In genomic region chr5:122764032-122764464, GRCm38 (mm10) we compare ENCODE assay signal across 9 mouse cellular contexts. TPM values are rescaled to one million over a fixed set of nuclear protein-coding genes. Genes with fewer than 3 reads are reported as not detected.
DNase-seq lines count a peak whose midpoint lies in the region; ATAC-seq and TF ChIP-seq lines count a peak whose summit lies in the region.
"Had no signal": no experiment of that assay in that cellular context is flagged by ENCODE, and none has a peak within 500 bp of the region (broad histone marks: within the 10 kb centered on the region; RNA-seq: fewer than 3 reads in every experiment).

No protein-coding gene starts in this region.

- H3K4me1 ChIP-seq in heart, embryonic 10.5 days = peaks cover 29% of the 10 kb centered on the region
- peaks cover 16% of the 10 kb centered on the region for H3K4me1 ChIP-seq in liver, postnatal 0 days (ENCODE audit: insufficient read depth)
- no peaks in the 10 kb centered on the region for H3K4me1 ChIP-seq in limb, embryonic 10.5 days

- TF ChIP-seq EP300 in liver, postnatal 0 days (IDR thresholded peaks at IDR 0.05; ENCODE audit: low read depth) = no peak

- ATAC-seq in liver, postnatal 0 days = no peak
- ATAC-seq in granulocyte monocyte progenitor cell, adult 5-6 weeks (replicated peaks; ENCODE audit: poor library complexity, severe bottlenecking) = no peak

- no peaks in the 10 kb centered on the region; the same call in 1 of the 2 replicates for H3K36me3 ChIP-seq in heart, embryonic 10.5 days
- H3K36me3 ChIP-seq in liver, postnatal 0 days (replicated peaks; ENCODE audit: insufficient read depth, low read length) = peaks cover 8% of the 10 kb centered on the region; the same call in 1 of the 2 replicates
- H3K36me3 ChIP-seq in limb, embryonic 10.5 days = peaks cover 44% of the 10 kb centered on the region

- H3K4me3 ChIP-seq in heart, embryonic 10.5 days = peak overlapping the region; percentile 23; the same call in 1 of the 2 replicates
- no peak overlapping the region for H3K4me3 ChIP-seq in liver, postnatal 0 days (ENCODE audit: low read depth, low read length)
- H3K4me3 ChIP-seq in limb, embryonic 10.5 days = no peak overlapping the region
- H3K4me3 ChIP-seq: liver, embryonic 15.5 days had no signal

- peak; percentile 71 for DNase-seq in adrenal gland, postnatal 14 days
- no peak for DNase-seq in adrenal gland, postnatal 4 days (ENCODE audit: low spot score in 2 of 2)
- DNase-seq in ovary, postnatal 36 days (ENCODE audit: low spot score) = peak; percentile 54
- no peak for DNase-seq in ovary, adult 18-20 months (ENCODE audit: low spot score)
- no peak for DNase-seq in heart, embryonic 10.5 days (ENCODE audit: low spot score)
- DNase-seq in liver, postnatal 0 days = peak; percentile 57
- DNase-seq in limb, embryonic 10.5 days (ENCODE audit: low spot score) = no peak

- no peak overlapping the region for H3K9ac ChIP-seq in liver, postnatal 0 days (replicated peaks)
- H3K9ac ChIP-seq: liver, embryonic 15.5 days had no signal

- 45% methylated on average over 10 of the region's 10 CpGs for WGBS in heart, embryonic 10.5 days
- 64% methylated on average over 10 of the region's 10 CpGs for WGBS in liver, postnatal 0 days (ENCODE audit: insufficient replicate concordance)
- 57% methylated on average over 10 of the region's 10 CpGs for WGBS in limb, embryonic 10.5 days

- H3K4me2 ChIP-seq in liver, postnatal 0 days (ENCODE audit: low read depth, low read length) = no peak overlapping the region
- H3K4me2 ChIP-seq: liver, embryonic 15.5 days had no signal

- TF ChIP-seq CTCF in liver, postnatal 0 days (IDR thresholded peaks at IDR 0.05; ENCODE audit: low read depth) = peak; percentile 57

- H3K27me3 ChIP-seq in heart, embryonic 10.5 days (ENCODE audit: insufficient read depth, poor library complexity, severe bottlenecking) = no peaks in the 10 kb centered on the region
- H3K27me3 ChIP-seq in liver, postnatal 0 days (ENCODE audit: insufficient read depth, low read length) = no peaks in the 10 kb centered on the region
- H3K27me3 ChIP-seq in limb, embryonic 10.5 days (ENCODE audit: low read depth, poor library complexity, severe bottlenecking) = no peaks in the 10 kb centered on the region
- H3K27me3 ChIP-seq: liver, embryonic 15.5 days had no signal

- H3K27ac ChIP-seq in heart, embryonic 10.5 days = peak overlapping the region; percentile 72
- H3K27ac ChIP-seq in liver, postnatal 0 days (ENCODE audit: low read depth) = 0 out of 2 replicates have a peak overlapping the region, but pooled peaks have one; percentile 34
- no peak overlapping the region for H3K27ac ChIP-seq in limb, embryonic 10.5 days

- H3K9me3 ChIP-seq in heart, embryonic 10.5 days = no peaks in the 10 kb centered on the region
- H3K9me3 ChIP-seq in liver, postnatal 0 days (ENCODE audit: low read length) = no peaks in the 10 kb centered on the region
- H3K9me3 ChIP-seq in limb, embryonic 10.5 days (replicated peaks) = no peaks in the 10 kb centered on the region
- H3K9me3 ChIP-seq: liver, embryonic 15.5 days had no signal

RNA-seq across cellular contexts. Expression of gene Camkk2, which starts 15.2 kb away (rescaled TPM):
- 21.3 and 30.5 TPM in 2 replicates for total RNA-seq in adrenal gland, postnatal 14 days (2021)
- 10 to 100 TPM; 31.5 to 36.3 TPM for total RNA-seq in adrenal gland, postnatal 4 days (2021)
- polyA plus RNA-seq in heart, embryonic 10.5 days (2016; fragmentation: Nextera tagmentation; extraction: Ambion mirVana) = 16.6 and 21.3 TPM in 2 replicates
- polyA plus RNA-seq in liver, postnatal 0 days (2015; fragmentation: Nextera tagmentation; extraction: Ambion mirVana) = 9.7 and 10.6 TPM in 2 replicates
- 29.3 and 30.0 TPM in 2 replicates for polyA plus RNA-seq in limb, embryonic 10.5 days (2016; fragmentation: Nextera tagmentation; extraction: Ambion mirVana)
- total RNA-seq in granulocyte monocyte progenitor cell, adult 5-6 weeks (2014; fragmentation: Nextera tagmentation) = 46.5 and 59.1 TPM in 2 replicates
- total RNA-seq in granulocyte monocyte progenitor cell, adult 5-6 weeks (2017) = 32.9 and 36.4 TPM in 2 replicates

RNA-seq across cellular contexts. Expression of gene P2rx4, which starts 56.7 kb away (rescaled TPM):
- total RNA-seq in adrenal gland, postnatal 14 days (2021) = 33.2 and 34.9 TPM in 2 replicates
- 10 to 100 TPM; 32.9 to 44.8 TPM for total RNA-seq in adrenal gland, postnatal 4 days (2021)
- polyA plus RNA-seq in heart, embryonic 10.5 days (2016; fragmentation: Nextera tagmentation; extraction: Ambion mirVana) = 14.9 and 16.3 TPM in 2 replicates
- 36.0 and 36.2 TPM in 2 replicates for polyA plus RNA-seq in liver, postnatal 0 days (2015; fragmentation: Nextera tagmentation; extraction: Ambion mirVana)
- polyA plus RNA-seq in limb, embryonic 10.5 days (2016; fragmentation: Nextera tagmentation; extraction: Ambion mirVana) = 3.5 and 4.1 TPM in 2 replicates
- total RNA-seq in granulocyte monocyte progenitor cell, adult 5-6 weeks (2014; fragmentation: Nextera tagmentation) = 40.6 and 45.9 TPM in 2 replicates
- total RNA-seq in granulocyte monocyte progenitor cell, adult 5-6 weeks (2017) = 7.2 and 17.1 TPM in 2 replicates

RNA-seq across cellular contexts. Expression of gene Anapc5, which starts 57.1 kb away (rescaled TPM):
- total RNA-seq in adrenal gland, postnatal 14 days (2021) = 173 and 195 TPM in 2 replicates
- total RNA-seq in adrenal gland, postnatal 4 days (2021) = 100 to 1,000 TPM; 308 to 320 TPM
- 405 and 415 TPM in 2 replicates for polyA plus RNA-seq in heart, embryonic 10.5 days (2016; fragmentation: Nextera tagmentation; extraction: Ambion mirVana)
- 103 and 117 TPM in 2 replicates for polyA plus RNA-seq in liver, postnatal 0 days (2015; fragmentation: Nextera tagmentation; extraction: Ambion mirVana)
- polyA plus RNA-seq in limb, embryonic 10.5 days (2016; fragmentation: Nextera tagmentation; extraction: Ambion mirVana) = 489 and 505 TPM in 2 replicates
- 306 and 321 TPM in 2 replicates for total RNA-seq in granulocyte monocyte progenitor cell, adult 5-6 weeks (2014; fragmentation: Nextera tagmentation)
- total RNA-seq in granulocyte monocyte progenitor cell, adult 5-6 weeks (2017) = 339 and 341 TPM in 2 replicates

Comparison
In these comparisons a context has a peak if more than half of its experiments do, and no peak if none do; other contexts are left out.
1. DNase-seq: peak in adrenal gland, postnatal 14 days (single experiment), ovary, postnatal 36 days (single experiment) and liver, postnatal 0 days (single experiment); none in adrenal gland, postnatal 4 days (0 of 2), ovary, adult 18-20 months (single experiment), heart, embryonic 10.5 days (single experiment) and limb, embryonic 10.5 days (single experiment).